Mouse (Mus musculus) forebrain, embryonic 14.5 days (tissue): ENCODE measurements around the gene Fcf1. TPM values are rescaled to one million over a fixed set of nuclear protein-coding genes. Genes with fewer than 3 reads are reported as not detected.
A peak's percentile ranks its signal among the peaks of the same experiment; 100 is the strongest.

Experiments used
- ATAC-seq: fragments of 200-750 bp; cut with Nextera tagmentation; 2 replicates; pipeline ENCODE4 v1.8.0; 2017; ENCODE audit warnings: mild to moderate bottlenecking, moderate library complexity
- DNase-seq: peaks from one replicate; pipeline ENCODE4 v3.0.0-alpha.2; 2015; ENCODE audit warnings: low spot score
- H3K27ac ChIP-seq: fragments of 300-500 bp; sonication (generic); 2 replicates; pipeline ENCODE4 v1.5.1; 2014; ENCODE audit warnings: low read depth, mild to moderate bottlenecking, control low read depth, low read length, moderate library complexity
- H3K27me3 ChIP-seq: fragments of 300-500 bp; sonication (generic); replicated peaks from 2 replicates; pipeline ENCODE4 v1.6.1; 2014; ENCODE audit warnings: low read length, control low read depth, mixed read lengths; ENCODE audit not compliant: control insufficient read depth, insufficient read depth
- H3K36me3 ChIP-seq: fragments of 300-500 bp; sonication (generic); 2 replicates; pipeline ENCODE4 v1.6.1; 2014; ENCODE audit warnings: low read length, control low read depth; ENCODE audit not compliant: control insufficient read depth, insufficient read depth
- H3K4me1 ChIP-seq: fragments of 300-500 bp; sonication (generic); 2 replicates; pipeline ENCODE4 v1.6.1; 2014; ENCODE audit warnings: antibody characterized with exemption, low read length, control low read depth; ENCODE audit not compliant: control insufficient read depth, insufficient read depth
- H3K4me2 ChIP-seq: fragments of 300-500 bp; sonication (generic); 2 replicates; pipeline ENCODE4 v1.6.1; 2014; ENCODE audit warnings: mild to moderate bottlenecking, control low read depth, low read length
- H3K4me3 ChIP-seq: fragments of 300-500 bp; sonication (generic); 2 replicates; pipeline ENCODE4 v1.5.1; 2014; ENCODE audit warnings: low read depth, low read length, control low read depth
- H3K9ac ChIP-seq: fragments of 300-500 bp; sonication (generic); 2 replicates; pipeline ENCODE4 v1.6.1; 2014; ENCODE audit warnings: mild to moderate bottlenecking, low read length, control low read depth, moderate library complexity
- H3K9me3 ChIP-seq: fragments of 300-500 bp; sonication (generic); replicated peaks from 2 replicates; pipeline ENCODE4 v1.6.1; 2016; ENCODE audit warnings: low read length, control low read depth, mixed read lengths; ENCODE audit not compliant: control insufficient read depth
- WGBS: fragments of 180-500 bp; shearing (Covaris S2); extraction: QIAGEN DNeasy Blood & Tissue Kit; methylation state at CpG from one replicate; pipeline ENCODE4 v1.1.7; 2014; 5-methylcytosine and 5-hydroxymethylcytosine counted together
- polyA plus RNA-seq: library from polyadenylated mRNA; unstranded; fragments of >200 nt; fragmentation: Nextera tagmentation; extraction: Ambion mirVana; gene quantifications from 2 replicates; pipeline ENCODE4 v1.2.1, GENCODE M21; 2014

The Fcf1 gene
- polyA plus RNA-seq, 1 experiment from 2014 or later, result 147 TPM

DNA sequence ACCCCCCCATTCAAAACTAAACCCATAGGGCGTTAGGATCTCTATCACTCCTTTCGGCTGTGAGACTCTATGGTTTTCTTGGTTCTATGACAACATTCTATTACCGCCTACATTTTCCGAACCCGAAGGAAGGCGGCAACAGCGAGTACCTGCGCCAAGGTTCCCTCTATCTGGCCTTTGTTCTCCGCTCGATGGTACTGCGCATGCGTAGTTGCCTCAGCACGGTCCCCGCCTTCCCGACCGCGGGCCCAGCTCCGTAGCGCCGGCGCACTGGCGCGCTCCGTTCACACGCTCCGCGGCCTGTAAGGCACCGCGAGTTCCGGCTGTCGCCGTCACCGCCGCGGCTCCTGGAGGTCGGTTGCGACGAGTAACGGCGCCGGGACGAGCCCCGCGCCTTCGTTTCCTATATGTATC, 25.4 kb downstream of the Fcf1 start, which contains the start of gene Ylpm1:
Gene Ylpm1 (plus strand): TSS at position 239 of the 414 bp plus-strand sequence.
- DNase-seq (peak; percentile 99), ATAC-seq (peak; percentile 98)
- no peaks in the 10 kb centered on the region for H3K36me3 ChIP-seq
- H3K9me3 ChIP-seq, result no peaks in the 10 kb centered on the region
- H3K4me1 ChIP-seq, result peaks cover 18% of the 10 kb centered on the region
- H3K27ac ChIP-seq, result peak within 1 kb of the TSS; percentile 91
- no peaks in the 10 kb centered on the region for H3K27me3 ChIP-seq
- 0% methylated on average over 44 of the region's 45 CpGs for WGBS
- peak within 1 kb of the TSS; percentile 59 for H3K4me2 ChIP-seq
- peak within 1 kb of the TSS; percentile 97 for H3K4me3 ChIP-seq
- peak within 1 kb of the TSS; percentile 99 for H3K9ac ChIP-seq

DNA sequence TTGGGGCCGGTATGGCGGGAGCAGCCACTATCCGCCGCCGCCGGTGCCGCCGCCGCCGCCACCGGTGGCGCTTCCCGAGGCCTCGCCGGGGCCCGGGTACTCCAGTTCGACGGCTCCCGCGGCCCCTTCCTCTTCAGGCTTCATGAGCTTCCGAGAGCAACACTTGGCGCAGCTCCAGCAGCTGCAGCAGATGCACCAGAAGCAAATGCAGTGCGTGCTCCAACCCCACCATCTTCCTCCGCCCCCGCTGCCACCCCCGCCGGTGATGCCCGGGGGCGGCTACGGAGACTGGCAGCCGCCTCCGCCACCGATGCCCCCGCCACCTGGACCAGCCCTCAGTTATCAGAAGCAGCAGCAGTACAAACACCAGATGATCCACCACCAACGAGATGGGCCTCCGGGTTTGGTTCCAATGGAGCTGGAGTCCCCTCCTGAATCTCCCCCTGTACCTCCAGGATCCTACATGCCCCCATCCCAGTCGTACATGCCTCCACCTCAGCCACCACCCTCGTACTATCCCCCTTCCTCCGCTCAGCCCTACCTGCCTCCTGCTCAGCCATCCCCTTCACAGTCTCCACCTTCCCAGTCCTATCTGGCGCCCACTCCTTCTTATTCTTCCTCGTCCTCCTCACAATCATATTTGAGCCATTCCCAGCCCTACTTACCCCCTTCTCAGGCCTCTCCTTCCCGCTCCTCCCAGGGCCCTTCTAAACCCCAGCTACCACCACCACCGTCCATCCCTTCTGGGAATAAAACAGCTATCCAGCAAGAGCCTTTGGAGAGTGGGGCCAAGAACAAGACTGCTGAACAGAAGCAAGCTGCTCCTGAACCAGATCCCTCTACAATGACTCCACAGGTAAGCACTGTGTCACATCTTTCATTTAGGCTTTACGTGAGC, 26.1 kb downstream of the Fcf1 start:
- Histone ChIP-seq H3K9me3 (no peaks in the 10 kb centered on the region), H3K36me3 (no peaks in the 10 kb centered on the region), H3K4me3 (peak overlapping the region; percentile 97), H3K4me2 (peak overlapping the region; percentile 59), H3K9ac (peak overlapping the region; percentile 99), H3K4me1 (peaks cover 18% of the 10 kb centered on the region), H3K27me3 (no peaks in the 10 kb centered on the region), H3K27ac (peak overlapping the region; percentile 91)
- ATAC-seq, result peak; percentile 68
- under 1% methylated on average over 44 of the region's 44 CpGs for WGBS
- peak; percentile 76 for DNase-seq

DNA sequence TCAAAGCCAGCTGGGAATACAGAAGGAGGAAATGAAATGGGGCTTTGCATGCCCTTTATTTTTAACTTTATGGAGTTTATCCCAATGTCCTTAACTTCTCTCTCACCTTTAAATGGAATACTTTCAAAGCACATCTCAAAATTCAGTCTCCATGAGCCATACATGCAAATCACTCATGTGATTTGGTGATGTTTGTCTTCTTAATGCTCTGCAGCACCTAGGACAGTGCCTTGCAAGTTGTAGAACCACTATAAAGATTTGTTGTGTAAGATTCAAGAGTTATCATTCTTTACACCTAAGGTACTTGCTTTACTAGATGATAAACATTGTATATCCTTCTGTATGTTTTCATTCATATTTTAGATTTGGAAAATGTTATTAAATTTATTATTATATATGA, 28.4 kb downstream of the Fcf1 start:
- peak overlapping the region; percentile 29; the same call in 1 of the 2 replicates for H3K9ac ChIP-seq
- H3K4me2 ChIP-seq, result peak overlapping the region; percentile 59
- ATAC-seq (no peak), DNase-seq (no peak)
- peak overlapping the region; percentile 97 for H3K4me3 ChIP-seq
- no peaks in the 10 kb centered on the region for H3K27me3 ChIP-seq
- H3K36me3 ChIP-seq, result no peaks in the 10 kb centered on the region
- no peaks in the 10 kb centered on the region for H3K9me3 ChIP-seq
- H3K4me1 ChIP-seq, result peaks cover 18% of the 10 kb centered on the region
- no peak overlapping the region for H3K27ac ChIP-seq

DNA sequence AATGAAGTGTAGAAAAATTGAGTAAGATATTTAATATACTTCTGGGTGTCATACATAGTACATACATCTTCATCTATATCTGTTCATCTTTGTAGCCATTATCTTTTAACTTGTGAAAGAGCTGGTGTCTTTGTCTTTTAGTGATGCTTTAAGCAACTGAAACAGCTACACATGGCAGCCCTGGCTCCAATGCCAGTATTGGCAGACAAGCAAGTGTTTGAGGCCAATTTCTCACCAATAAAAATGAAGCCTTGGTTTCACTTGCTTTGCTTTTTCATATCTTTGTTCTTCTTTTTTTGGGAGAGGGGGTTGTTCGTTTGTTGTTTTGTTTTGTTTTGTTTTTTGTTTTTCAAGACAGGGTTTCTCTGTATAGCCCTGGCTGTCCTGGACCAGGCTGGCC, 35.5 kb downstream of the Fcf1 start:
- no peaks in the 10 kb centered on the region for H3K36me3 ChIP-seq
- ATAC-seq (no peak), DNase-seq (peak; percentile 27)
- H3K9me3 ChIP-seq, result no peaks in the 10 kb centered on the region
- WGBS, result 96% methylated on average over 1 of the region's 1 CpGs
- no peak overlapping the region for H3K27ac ChIP-seq
- no peak overlapping the region for H3K4me3 ChIP-seq
- H3K27me3 ChIP-seq, result no peaks in the 10 kb centered on the region
- no peak overlapping the region for H3K4me2 ChIP-seq
- no peak overlapping the region for H3K9ac ChIP-seq
- no peaks in the 10 kb centered on the region for H3K4me1 ChIP-seq

DNA sequence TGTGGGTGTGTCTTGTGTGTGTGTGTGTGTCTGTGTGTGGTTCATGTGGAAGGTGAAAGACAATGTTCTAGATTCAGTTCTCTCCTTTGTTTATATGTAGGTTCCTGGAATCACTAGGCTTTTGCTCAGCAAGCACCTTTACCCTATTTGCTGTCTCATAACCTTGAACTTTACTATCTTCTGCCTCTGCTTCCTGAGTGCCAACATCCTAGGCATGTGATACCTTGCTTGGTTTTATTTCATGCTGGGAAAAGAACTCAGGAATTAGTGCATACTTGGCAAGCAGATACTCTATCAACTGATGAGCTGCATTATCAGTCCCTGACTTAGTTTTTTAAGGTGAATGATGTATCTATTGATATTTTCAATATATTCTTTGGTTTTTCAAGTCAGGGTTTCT, 36.3 kb downstream of the Fcf1 start:
- no peak overlapping the region for H3K4me2 ChIP-seq
- DNase-seq (no peak), ATAC-seq (no peak)
- no peaks in the 10 kb centered on the region for H3K9me3 ChIP-seq
- no peaks in the 10 kb centered on the region for H3K36me3 ChIP-seq
- no peaks in the 10 kb centered on the region for H3K27me3 ChIP-seq
- H3K4me3 ChIP-seq, result no peak overlapping the region
- no peak overlapping the region for H3K9ac ChIP-seq
- H3K4me1 ChIP-seq, result no peaks in the 10 kb centered on the region
- H3K27ac ChIP-seq, result no peak overlapping the region

DNA sequence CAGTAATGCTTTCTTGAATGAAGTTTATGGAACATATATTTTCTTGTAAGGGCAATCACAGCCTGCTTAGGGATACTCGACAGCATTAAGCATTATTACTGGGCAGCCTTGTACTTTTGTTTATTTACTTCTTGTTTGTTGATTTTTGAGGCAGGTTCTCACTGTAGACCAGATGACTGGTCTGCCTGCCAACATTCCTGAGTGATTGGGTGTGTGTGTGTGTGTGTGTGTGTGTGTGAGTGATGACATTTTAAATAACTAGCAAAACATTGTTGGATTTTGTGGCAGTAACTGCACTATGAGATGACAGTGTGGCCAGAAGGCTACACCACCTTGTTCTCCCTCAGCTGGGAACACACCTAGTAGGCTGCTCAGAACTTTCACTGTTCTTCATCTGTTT, 39.1 kb downstream of the Fcf1 start:
- 82% methylated on average over 1 of the region's 1 CpGs for WGBS
- Histone ChIP-seq H3K4me1 (no peaks in the 10 kb centered on the region), H3K4me2 (no peak overlapping the region), H3K27ac (no peak overlapping the region), H3K9ac (no peak overlapping the region), H3K4me3 (no peak overlapping the region), H3K27me3 (no peaks in the 10 kb centered on the region), H3K36me3 (peaks cover 23% of the 10 kb centered on the region), H3K9me3 (no peaks in the 10 kb centered on the region)
- ATAC-seq, result no peak
- DNase-seq, result no peak

DNA sequence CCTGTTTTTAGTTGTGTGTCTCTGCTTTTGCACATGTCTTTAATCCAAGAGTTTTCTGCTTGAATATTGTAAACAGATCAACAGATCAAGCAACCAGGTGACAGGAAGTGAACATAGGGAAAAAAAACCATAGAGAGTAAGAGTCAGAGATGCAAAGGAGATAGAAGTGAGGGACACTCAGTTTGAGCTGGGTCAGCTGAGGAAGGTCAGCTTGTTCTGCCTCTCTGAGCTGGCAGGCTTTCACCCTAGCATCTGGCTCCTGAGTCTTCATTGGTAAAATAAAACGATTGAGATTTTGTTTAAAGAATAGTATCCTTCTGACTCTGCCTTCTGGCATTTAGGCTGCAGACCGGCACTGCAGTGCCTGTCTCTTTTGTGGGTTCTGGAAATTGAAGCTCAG, 39.8 kb downstream of the Fcf1 start:
- Histone ChIP-seq H3K27ac (no peak overlapping the region), H3K4me2 (no peak overlapping the region), H3K27me3 (no peaks in the 10 kb centered on the region), H3K9me3 (no peaks in the 10 kb centered on the region), H3K4me3 (no peak overlapping the region), H3K9ac (no peak overlapping the region), H3K36me3 (peaks cover 30% of the 10 kb centered on the region), H3K4me1 (no peaks in the 10 kb centered on the region)
- WGBS, result 90% methylated on average over 2 of the region's 2 CpGs
- ATAC-seq (no peak), DNase-seq (no peak)

DNA sequence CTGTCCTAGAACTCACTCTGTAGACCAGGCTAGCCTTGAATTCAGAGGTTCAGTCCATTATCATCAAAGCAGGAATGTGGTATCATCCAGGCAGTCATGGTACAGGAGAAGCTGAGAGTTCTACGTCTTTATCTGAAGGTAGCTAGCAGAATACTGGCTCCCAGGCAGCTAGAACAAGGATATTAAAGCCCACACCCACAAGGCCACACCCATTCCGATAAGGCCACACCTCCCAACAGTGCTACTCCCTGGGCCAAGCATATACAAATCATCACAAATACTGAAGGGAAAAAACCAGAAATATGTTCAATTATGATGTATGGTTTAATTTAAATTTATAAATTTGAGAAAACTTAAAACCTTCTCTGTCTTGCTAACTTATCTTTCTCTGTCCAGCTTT, 41.5 kb downstream of the Fcf1 start:
- WGBS, result 94% methylated on average over 2 of the region's 2 CpGs
- H3K36me3 ChIP-seq, result peaks cover 41% of the 10 kb centered on the region

DNA sequence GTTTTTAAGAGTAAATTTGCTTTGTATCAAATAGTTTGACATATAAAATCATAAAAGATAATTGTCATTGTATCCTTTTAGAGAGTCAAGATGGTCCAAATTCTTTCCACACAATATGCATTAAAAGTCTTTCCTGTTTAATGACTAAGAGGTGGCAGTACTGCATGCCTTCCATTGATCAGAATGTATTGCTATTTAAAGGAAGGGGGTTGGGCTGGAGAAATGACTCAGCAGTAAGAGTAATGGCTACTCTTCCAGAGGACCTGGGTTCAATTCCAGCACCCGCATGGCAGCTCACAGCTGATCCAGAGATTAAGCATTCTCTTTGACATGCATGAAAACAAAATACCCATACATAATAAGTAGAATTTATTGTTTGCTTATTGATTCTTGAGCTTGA, 51.4 kb downstream of the Fcf1 start:
- H3K4me2 ChIP-seq, result no peak overlapping the region
- DNase-seq, result no peak
- no peak for ATAC-seq
- H3K36me3 ChIP-seq, result peaks cover 12% of the 10 kb centered on the region; the same call in 1 of the 2 replicates
- H3K27ac ChIP-seq, result no peak overlapping the region
- no peaks in the 10 kb centered on the region for H3K9me3 ChIP-seq
- H3K4me3 ChIP-seq, result no peak overlapping the region
- H3K4me1 ChIP-seq, result no peaks in the 10 kb centered on the region
- no peaks in the 10 kb centered on the region for H3K27me3 ChIP-seq
- no peak overlapping the region for H3K9ac ChIP-seq
- 91% methylated on average over 1 of the region's 1 CpGs for WGBS

More for the DNA sequence above, 41.5 kb downstream of the Fcf1 start:
- H3K4me3 ChIP-seq, result no peak overlapping the region
- H3K27ac ChIP-seq, result no peak overlapping the region
- no peaks in the 10 kb centered on the region for H3K4me1 ChIP-seq
- H3K9me3 ChIP-seq, result no peaks in the 10 kb centered on the region
- DNase-seq (no peak), ATAC-seq (no peak)
- no peak overlapping the region for H3K9ac ChIP-seq
- H3K4me2 ChIP-seq, result no peak overlapping the region
- H3K27me3 ChIP-seq, result no peaks in the 10 kb centered on the region
